Mouse (Mus musculus) MEL (cell line): ENCODE data around the gene Uqcc3. TPM values are rescaled to one million over a fixed set of nuclear protein-coding genes. Genes with fewer than 3 reads are reported as not detected.

Experiments
- DNase-seq: peaks from one replicate; pipeline ENCODE4 v3.0.0; 2011; ENCODE audit warnings: low read depth, low spot score
- H3K27ac ChIP-seq: 2 replicates; pipeline ENCODE4 v1.5.1; 2012; ENCODE audit warnings: low read depth, mild to moderate bottlenecking, control low read depth, low read length, moderate library complexity; ENCODE audit not compliant: control insufficient read depth
- H3K27me3 ChIP-seq, 2 experiments: fragments of 150-350 bp in 1 of 2; sonication (generic) in 1 of 2; 2 replicates each; pipeline ENCODE4 v1.6.1; 2012; ENCODE audit warnings: low read length in 2 of 2, mild to moderate bottlenecking in 2 of 2, improper control_type of control experiment in 1 of 2, moderate library complexity in 1 of 2; ENCODE audit not compliant: insufficient read depth in 2 of 2, control insufficient read depth in 1 of 2
- H3K36me3 ChIP-seq, 2 experiments: 2 replicates each; pipeline ENCODE4 v1.6.1; 2012 to 2014; ENCODE audit warnings: low read length in 2 of 2, improper control_type of control experiment in 1 of 2, inconsistent platforms in 1 of 2, mild to moderate bottlenecking in 1 of 2; ENCODE audit not compliant: insufficient read depth in 2 of 2, control insufficient read depth in 1 of 2
- H3K4me1 ChIP-seq, 2 experiments: fragments of 150-350 bp in 1 of 2; sonication (generic) in 1 of 2; 2 replicates each; pipeline ENCODE4 v1.6.1; 2012; ENCODE audit warnings: low read length in 2 of 2, improper control_type of control experiment in 1 of 2, mild to moderate bottlenecking in 1 of 2; ENCODE audit not compliant: insufficient read depth in 2 of 2, control insufficient read depth in 1 of 2
- H3K4me3 ChIP-seq, 2 experiments: fragments of 150-350 bp in 1 of 2; sonication (generic) in 1 of 2; 2 replicates each; pipeline ENCODE4 v1.5.1; 2012; ENCODE audit warnings: low read depth in 2 of 2, low read length in 2 of 2, mild to moderate bottlenecking in 2 of 2, moderate library complexity in 2 of 2, control low read depth in 1 of 2, improper control_type of control experiment in 1 of 2; ENCODE audit not compliant: control insufficient read depth in 1 of 2, insufficient read depth in 1 of 2
- H3K79me2 ChIP-seq: 2 replicates; pipeline ENCODE4 v1.6.1; 2012; ENCODE audit warnings: mild to moderate bottlenecking, low read length, moderate library complexity; ENCODE audit not compliant: control insufficient read depth, poor library complexity, insufficient read depth
- H3K9ac ChIP-seq: 2 replicates; pipeline ENCODE4 v1.6.1; 2012; ENCODE audit warnings: low read depth, mild to moderate bottlenecking, control low read depth, low read length, moderate library complexity; ENCODE audit not compliant: control insufficient read depth, poor library complexity, severe bottlenecking
- H3K9me3 ChIP-seq: fragments of 150-350 bp; sonication (generic); replicated peaks from 2 replicates; pipeline ENCODE4 v1.6.1; 2012; ENCODE audit warnings: mild to moderate bottlenecking, low read length, improper control_type of control experiment, moderate library complexity; ENCODE audit not compliant: insufficient read depth
- BHLHE40 ChIP-seq: IDR thresholded peaks from 2 replicates; pipeline ENCODE4 v1.6.1; 2012; ENCODE audit warnings: low read depth, mild to moderate bottlenecking, inconsistent platforms, low read length, improper control_type of control experiment, borderline replicate concordance
- CHD1 ChIP-seq: IDR thresholded peaks from 2 replicates; pipeline ENCODE4 v1.6.1; 2012; ENCODE audit warnings: low read depth, mild to moderate bottlenecking, inconsistent platforms, low read length, improper control_type of control experiment
- CTCF ChIP-seq, 3 experiments: IDR thresholded peaks in 2 of 3; conservative IDR thresholded peaks in 1 of 3; 2 replicates each; pipeline ENCODE4 v1.5.1; 2011 to 2012; ENCODE audit warnings: low read length in 3 of 3, low read depth in 2 of 3, mild to moderate bottlenecking in 2 of 3, improper control_type of control experiment in 1 of 3, inconsistent platforms in 1 of 3, mixed read lengths in 1 of 3, moderate library complexity in 1 of 3; ENCODE audit not compliant: control insufficient read depth in 1 of 3, insufficient read depth in 1 of 3, poor library complexity in 1 of 3, severe bottlenecking in 1 of 3
- E2F4 ChIP-seq: IDR thresholded peaks from 2 replicates; pipeline ENCODE4 v1.6.1; 2011; ENCODE audit warnings: low read depth, low read length, improper control_type of control experiment, borderline replicate concordance
- ETS1 ChIP-seq: IDR thresholded peaks from 2 replicates; pipeline ENCODE4 v1.6.1; 2012; ENCODE audit warnings: low read depth, mild to moderate bottlenecking, inconsistent platforms, low read length, improper control_type of control experiment, moderate library complexity
- GABPA ChIP-seq: IDR thresholded peaks from 2 replicates; pipeline ENCODE4 v1.6.1; 2012; ENCODE audit warnings: low read depth, mild to moderate bottlenecking, inconsistent platforms, low read length, improper control_type of control experiment, moderate library complexity
- GATA1 ChIP-seq: IDR thresholded peaks from 2 replicates; pipeline ENCODE4 v1.6.1; 2011; ENCODE audit warnings: low read depth, low read length, improper control_type of control experiment
- JUND ChIP-seq: IDR thresholded peaks from 2 replicates; pipeline ENCODE4 v1.6.1; 2011; ENCODE audit warnings: low read depth, mild to moderate bottlenecking, improper control_type of control experiment, low read length
- KAT2A ChIP-seq: conservative IDR thresholded peaks from 2 replicates; pipeline ENCODE4 v1.6.1; 2012; ENCODE audit warnings: low read depth, low read length, improper control_type of control experiment, inconsistent platforms
- MAFK ChIP-seq: IDR thresholded peaks from 2 replicates; pipeline ENCODE4 v1.6.1; 2011; ENCODE audit warnings: low read depth, mild to moderate bottlenecking, low read length, improper control_type of control experiment, borderline replicate concordance
- MAX ChIP-seq: IDR thresholded peaks from 2 replicates; pipeline ENCODE4 v1.6.1; 2011; ENCODE audit warnings: low read length, improper control_type of control experiment
- MXI1 ChIP-seq: IDR thresholded peaks from 2 replicates; pipeline ENCODE4 v1.6.1; 2011; ENCODE audit warnings: mild to moderate bottlenecking, low read depth, low read length, improper control_type of control experiment
- MYC ChIP-seq: IDR thresholded peaks from 2 replicates; pipeline ENCODE4 v1.6.1; 2011; ENCODE audit warnings: low read depth, mild to moderate bottlenecking, low read length, improper control_type of control experiment, moderate library complexity
- NELFE ChIP-seq: IDR thresholded peaks from 2 replicates; pipeline ENCODE4 v1.6.1; 2011; ENCODE audit warnings: low read depth, low read length, improper control_type of control experiment
- NRF1 ChIP-seq: IDR thresholded peaks from 2 replicates; pipeline ENCODE4 v1.6.1; 2014; ENCODE audit warnings: low read depth, mild to moderate bottlenecking, inconsistent platforms, low read length, improper control_type of control experiment, moderate library complexity; ENCODE audit not compliant: poor library complexity, insufficient read depth, severe bottlenecking
- POLR2A ChIP-seq, 2 experiments: IDR thresholded peaks; 2 replicates each; pipeline ENCODE4 v1.6.1; 2011 to 2012; ENCODE audit warnings: low read length in 2 of 2, mild to moderate bottlenecking in 2 of 2, control low read depth in 1 of 2, improper control_type of control experiment in 1 of 2, low read depth in 1 of 2, moderate library complexity in 1 of 2; ENCODE audit not compliant: control insufficient read depth in 1 of 2, insufficient read depth in 1 of 2, poor library complexity in 1 of 2
- POLR2AphosphoS2 ChIP-seq: IDR thresholded peaks from 2 replicates; pipeline ENCODE4 v1.6.1; 2011; ENCODE audit warnings: low read length, improper control_type of control experiment
- POLR2AphosphoS5 ChIP-seq: IDR thresholded peaks from 2 replicates; pipeline ENCODE4 v1.6.1; 2012; ENCODE audit warnings: low read depth, borderline replicate concordance, mild to moderate bottlenecking, inconsistent platforms, low read length, moderate library complexity, mixed read lengths
- RCOR1 ChIP-seq: IDR thresholded peaks from 2 replicates; pipeline ENCODE4 v1.6.1; 2012; ENCODE audit warnings: low read depth, mild to moderate bottlenecking, inconsistent platforms, low read length, improper control_type of control experiment
- SIN3A ChIP-seq: IDR thresholded peaks from 2 replicates; pipeline ENCODE4 v1.6.1; 2012; ENCODE audit warnings: low read length, improper control_type of control experiment, inconsistent platforms
- TBP ChIP-seq: IDR thresholded peaks from 2 replicates; pipeline ENCODE4 v1.8.0; 2011; ENCODE audit warnings: low read depth, low read length, improper control_type of control experiment
- UBTF ChIP-seq: IDR thresholded peaks from 2 replicates; pipeline ENCODE4 v1.6.1; 2012; ENCODE audit warnings: low read depth, mild to moderate bottlenecking, inconsistent platforms, low read length, improper control_type of control experiment, moderate library complexity, borderline replicate concordance; ENCODE audit not compliant: insufficient read depth
- USF2 ChIP-seq, 2 experiments: IDR thresholded peaks; 2 replicates each; pipeline ENCODE4 v1.6.1; 2011 to 2012; ENCODE audit warnings: improper control_type of control experiment in 2 of 2, low read length in 2 of 2, borderline replicate concordance in 1 of 2, inconsistent platforms in 1 of 2, low read depth in 1 of 2, mild to moderate bottlenecking in 1 of 2; ENCODE audit not compliant: insufficient read depth in 1 of 2
- ZKSCAN1 ChIP-seq: IDR thresholded peaks from 2 replicates; pipeline ENCODE4 v1.6.1; 2012; ENCODE audit warnings: low read depth, mild to moderate bottlenecking, inconsistent platforms, low read length, improper control_type of control experiment, moderate library complexity
- ZMIZ1 ChIP-seq: IDR thresholded peaks from 2 replicates; pipeline ENCODE4 v1.6.1; 2012; ENCODE audit warnings: low read depth, mild to moderate bottlenecking, inconsistent platforms, low read length, improper control_type of control experiment, moderate library complexity
- ZNF384 ChIP-seq: IDR thresholded peaks from 2 replicates; pipeline ENCODE4 v1.6.1; 2012; ENCODE audit warnings: low read depth, mild to moderate bottlenecking, inconsistent platforms, low read length, improper control_type of control experiment
- polyA plus RNA-seq, 2 experiments: library from polyadenylated mRNA; stranded (reverse) in 1 of 2; unstranded in 1 of 2; fragments of >175 nt in 1 of 2; fragments of >200 nt in 1 of 2; gene quantifications; 2 replicates each; pipeline versions ENCODE4 v1.2.1 to v1.2.4; 2012; ENCODE audit warnings: low replicate concordance in 2 of 2, low read depth in 1 of 2; ENCODE audit not compliant: insufficient read length in 2 of 2, insufficient read depth in 1 of 2, missing spikeins in 1 of 2
- total RNA-seq: library from RNA; depleted of rRNA; stranded (reverse); fragments of 300-350 nt; gene quantifications from 2 replicates; pipeline ENCODE4 v1.2.3, GENCODE M21; 2012

Gene Uqcc3
- total and polyA plus RNA-seq, 3 experiments = 49.4 to 55.0 TPM; not detected in 1

DNA sequence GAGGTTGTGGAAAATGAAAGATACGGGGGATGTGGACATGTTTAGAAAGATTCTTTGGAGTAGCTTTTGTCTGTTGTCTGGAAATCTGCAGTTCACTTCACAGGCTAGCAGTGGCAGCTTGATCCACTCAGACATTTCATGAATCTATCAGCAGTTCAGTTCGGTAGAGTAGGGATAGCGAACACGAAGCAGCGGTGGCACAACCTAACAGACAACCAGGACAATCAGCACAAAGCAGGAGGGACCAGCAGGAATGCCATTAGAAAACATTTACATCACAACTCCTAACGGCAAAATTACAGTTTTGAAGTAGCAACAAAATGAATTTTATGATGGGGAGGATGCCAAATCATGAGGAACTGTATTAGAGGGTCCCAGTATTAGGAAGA lies 39.0 kb upstream of the Uqcc3 start:
- H3K4me3 ChIP-seq = peak overlapping the region; percentile 83 to 91
- TF ChIP-seq GATA1 = no peak
- no peak for TF ChIP-seq TBP
- TF ChIP-seq ZMIZ1 = no peak; the same call in 1 of the 2 replicates
- TF ChIP-seq POLR2AphosphoS2 = no peak
- TF ChIP-seq ZKSCAN1 = no peak
- TF ChIP-seq E2F4 = no peak
- TF ChIP-seq ETS1 = no peak
- no peak for TF ChIP-seq MAX
- no peak for TF ChIP-seq CHD1
- no peak for TF ChIP-seq POLR2AphosphoS5
- no peak for TF ChIP-seq USF2 (IDR thresholded peaks at IDR 0.05; ENCODE audit: borderline replicate concordance in 1 of 2, insufficient read depth in 1 of 2, low read depth in 1 of 2, low read length in 2 of 2)
- TF ChIP-seq NELFE = no peak
- TF ChIP-seq GABPA = no peak

DNA sequence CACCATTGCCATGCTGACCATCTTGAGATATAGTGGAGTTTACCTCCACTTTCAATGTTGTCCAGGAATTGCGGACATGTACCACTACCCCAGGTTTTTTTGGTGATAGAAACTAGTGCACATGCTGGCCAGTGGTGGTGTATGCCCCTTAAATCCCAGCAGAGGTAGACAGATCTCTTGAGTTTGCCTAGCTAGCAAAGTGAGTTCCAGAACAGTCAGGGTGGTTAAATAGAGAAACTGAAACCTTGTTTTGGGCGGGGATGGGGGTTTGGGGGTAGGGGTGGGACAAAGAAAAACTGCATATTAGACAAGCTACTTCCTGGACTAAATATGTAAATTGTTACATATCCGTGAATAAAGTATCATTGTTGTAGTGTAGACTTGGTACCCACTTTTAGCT lies 38.3 kb upstream of the Uqcc3 start:
- Histone ChIP-seq H3K79me2 (peaks cover 16% of the 10 kb centered on the region), H3K4me3 (no peak overlapping the region), H3K9me3 (no peaks in the 10 kb centered on the region), H3K27me3 (no peaks in the 10 kb centered on the region), H3K36me3 (peaks cover 4 to 13% of the 10 kb centered on the region in 2 experiments), H3K27ac (no peak overlapping the region), H3K9ac (no peak overlapping the region), H3K4me1 (peaks cover 8 to 10% of the 10 kb centered on the region in 2 experiments; a peak in 3 of 4 replicates)
- DNase-seq = no peak
- TF ChIP-seq MYC (no peak), SIN3A (no peak), KAT2A (no peak), TBP (no peak), CTCF (IDR thresholded peaks at IDR 0.05 in 2 of 3, conservative IDR thresholded peaks at IDR 0.05 in 1 of 3; ENCODE audit: control insufficient read depth in 1 of 3, insufficient read depth in 1 of 3, low read depth in 2 of 3, low read length in 3 of 3, poor library complexity in 1 of 3, severe bottlenecking in 1 of 3) (no peak), MAFK (no peak), RCOR1 (no peak), ETS1 (no peak), UBTF (no peak), E2F4 (no peak), BHLHE40 (no peak), ZNF384 (no peak), MXI1 (no peak), POLR2A (IDR thresholded peaks at IDR 0.05; ENCODE audit: control insufficient read depth in 1 of 2, insufficient read depth in 1 of 2, low read depth in 1 of 2, low read length in 2 of 2, poor library complexity in 1 of 2) (no peak), NRF1 (no peak), JUND (no peak), MAX (no peak)

More for the DNA sequence above, 39.0 kb upstream of the Uqcc3 start:
- H3K9me3 ChIP-seq = no peaks in the 10 kb centered on the region
- H3K36me3 ChIP-seq = peaks cover 1 to 13% of the 10 kb centered on the region in 2 experiments
- H3K27ac ChIP-seq = peak overlapping the region; percentile 88
- H3K79me2 ChIP-seq = peaks cover 16% of the 10 kb centered on the region
- no peak for DNase-seq
- peak overlapping the region; percentile 92 for H3K9ac ChIP-seq
- no peaks in the 10 kb centered on the region for H3K27me3 ChIP-seq
- H3K4me1 ChIP-seq = peaks cover 8 to 10% of the 10 kb centered on the region in 2 experiments; a peak in 3 of 4 replicates
